Mouse (Mus musculus): ENCODE results near the gene Zfp536.

Zfp536 gene

DNA sequence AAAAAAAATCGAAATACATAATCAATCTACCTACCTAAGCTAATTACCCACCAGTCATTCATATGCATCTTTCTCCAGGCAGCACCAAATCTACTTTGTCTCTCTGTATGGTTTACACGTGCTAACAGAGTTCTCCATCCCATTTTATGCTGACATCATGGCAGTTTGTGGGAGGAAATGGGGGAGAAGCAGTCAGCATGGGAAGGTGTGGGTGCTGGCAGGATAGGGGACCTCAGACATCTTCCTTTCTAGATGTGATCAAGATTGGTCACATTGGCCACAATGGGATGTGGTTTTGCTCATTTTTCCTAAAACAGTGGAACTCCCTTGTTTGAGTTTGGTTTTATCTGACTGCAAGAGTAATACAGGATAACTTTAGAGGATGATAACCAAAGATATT, 252.0 kb downstream of the Zfp536 start:
- TF ChIP-seq GATA4 (IDR thresholded peaks at IDR 0.05; ENCODE audit: insufficient replicate concordance, low read length): no peak

DNA sequence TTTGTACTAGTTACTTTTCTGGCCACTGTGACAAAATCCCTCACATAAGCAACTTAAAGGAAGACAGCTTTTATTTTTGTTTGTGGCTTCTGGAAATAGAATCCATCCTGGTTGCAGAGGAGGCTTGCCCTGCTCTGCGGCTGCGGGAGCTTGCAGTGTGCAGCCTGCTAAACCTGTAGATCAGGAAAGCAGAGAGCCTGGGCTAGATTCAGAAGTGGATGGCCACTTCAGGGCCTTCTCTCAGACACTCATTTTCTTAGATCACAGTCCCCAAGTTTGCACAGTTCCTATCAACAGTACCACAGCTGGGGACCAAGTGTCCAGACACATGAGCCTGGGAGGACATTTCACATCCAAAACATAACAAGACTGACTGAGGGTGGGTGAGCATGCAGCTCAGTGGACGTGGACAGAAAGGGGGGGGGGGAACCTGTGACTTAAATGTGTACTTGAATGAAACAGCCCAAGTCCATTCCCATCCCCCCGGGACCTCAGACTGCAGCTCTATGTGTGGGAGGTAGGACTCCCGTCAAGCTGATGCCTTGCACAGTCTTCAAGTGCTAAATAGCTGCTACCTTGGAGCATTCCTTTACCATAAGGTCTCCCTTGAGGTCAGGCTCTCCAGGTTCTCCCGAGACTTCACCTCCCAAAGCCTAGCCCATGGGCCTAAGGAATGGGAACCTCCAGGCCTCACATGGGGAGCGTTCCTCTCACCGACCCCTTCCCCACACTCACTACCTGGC, 262.3 kb downstream of the Zfp536 start:
- no peak for TF ChIP-seq GATA4 (IDR thresholded peaks at IDR 0.05; ENCODE audit: insufficient replicate concordance, low read length)

DNA sequence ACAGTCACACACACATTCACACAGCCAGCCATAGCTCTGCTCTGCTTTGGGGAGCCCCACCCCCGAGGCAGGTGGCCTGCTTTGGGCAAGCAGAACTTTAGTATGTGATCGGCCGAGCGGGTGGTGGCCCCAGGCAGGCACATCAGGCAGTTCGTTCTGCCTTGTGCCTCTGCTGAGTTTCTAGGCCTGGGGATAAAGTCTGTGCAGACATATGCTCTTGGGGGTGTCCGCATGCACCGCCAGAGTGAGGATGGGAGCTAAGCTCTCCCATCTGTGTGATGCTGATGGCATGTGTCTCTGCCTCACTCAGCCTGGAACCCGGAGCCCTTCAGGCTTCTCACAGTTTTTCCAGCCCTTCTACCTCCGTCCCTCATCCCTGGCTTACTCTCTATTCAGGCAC, 263.7 kb downstream of the Zfp536 start:
- TF ChIP-seq GATA4 (IDR thresholded peaks at IDR 0.05; ENCODE audit: insufficient replicate concordance, low read length): no peak

DNA sequence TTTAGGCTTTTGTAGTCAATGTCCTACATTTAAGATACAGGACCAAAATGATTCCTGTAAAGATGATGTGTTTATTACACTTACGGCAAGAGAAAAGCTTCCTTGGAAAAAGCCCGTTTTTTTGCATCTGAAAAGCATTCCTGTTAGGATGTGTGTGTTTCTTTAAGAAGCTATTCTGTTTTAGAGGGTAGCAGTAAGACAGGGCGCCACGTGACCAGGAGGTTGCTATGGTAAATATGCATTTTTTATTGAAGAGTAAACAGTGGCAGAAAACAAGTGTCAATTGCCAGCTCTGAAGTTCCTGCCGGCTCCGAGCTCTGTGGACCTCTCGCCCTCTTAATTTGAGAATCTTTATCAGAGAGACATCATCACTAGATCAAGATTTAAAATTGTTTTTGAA, 267.9 kb downstream of the Zfp536 start:
- TF ChIP-seq GATA4 (IDR thresholded peaks at IDR 0.05; ENCODE audit: insufficient replicate concordance, low read length): no peak

DNA sequence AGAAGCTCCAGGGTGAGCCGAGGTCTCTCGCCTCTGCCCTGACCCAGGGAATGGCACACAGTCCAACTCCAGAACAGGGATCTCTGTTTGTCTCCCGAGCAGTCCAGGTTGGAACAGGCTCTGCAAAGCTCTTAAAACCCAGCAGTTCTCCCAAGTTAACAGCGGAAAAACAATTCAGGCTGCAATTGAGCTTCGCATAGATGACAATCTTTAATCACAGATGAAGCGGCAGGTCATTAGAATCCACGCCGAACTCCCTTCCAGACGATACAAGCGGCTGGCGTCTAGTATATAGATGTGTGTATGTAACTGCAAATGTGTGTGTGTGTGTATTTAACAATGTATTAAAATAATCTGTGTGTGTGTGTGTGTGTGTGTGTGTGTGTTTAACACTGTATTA, 268.3 kb downstream of the Zfp536 start:
- TF ChIP-seq GATA4 (IDR thresholded peaks at IDR 0.05; ENCODE audit: insufficient replicate concordance, low read length): no peak

DNA sequence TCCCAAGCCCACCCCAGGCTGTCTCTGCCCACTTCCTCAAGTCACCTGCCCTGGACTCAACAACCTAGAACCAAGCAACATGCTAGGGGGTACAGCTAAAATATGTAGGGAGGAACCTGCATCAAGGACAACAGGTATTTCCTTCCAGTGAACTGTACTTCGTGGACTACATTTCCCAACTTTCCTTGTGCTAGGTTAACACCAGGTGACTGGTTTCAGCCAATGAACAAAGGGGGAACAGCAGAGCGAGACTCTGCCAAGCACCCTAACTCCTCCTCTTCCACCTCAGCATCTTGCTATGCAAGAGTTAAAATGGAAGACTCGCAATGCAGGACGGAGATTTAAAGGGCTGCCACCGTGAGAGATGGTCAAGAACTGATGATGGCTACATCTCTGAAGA, 274.6 kb downstream of the Zfp536 start:
- TF ChIP-seq GATA4 (IDR thresholded peaks at IDR 0.05; ENCODE audit: insufficient replicate concordance, low read length): no peak

DNA sequence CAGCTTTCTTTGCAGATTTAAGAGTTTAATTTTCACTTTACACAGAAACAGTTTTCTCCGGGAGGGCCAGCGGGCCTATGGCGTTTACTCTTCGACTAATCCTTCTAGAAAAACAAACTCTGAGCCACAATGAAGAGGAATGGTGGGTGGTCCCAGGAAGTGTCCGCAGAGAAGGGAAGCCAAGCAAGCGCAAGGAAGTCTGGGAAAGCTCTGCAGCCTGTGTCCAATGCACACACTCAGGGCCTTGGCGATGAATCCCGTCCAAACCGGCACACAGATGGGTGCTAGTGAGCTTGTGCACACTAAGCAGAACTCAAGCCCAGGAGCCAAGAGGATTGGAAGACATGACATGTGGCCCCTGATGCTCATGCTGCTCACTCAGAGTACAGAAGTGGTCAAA, 276.9 kb downstream of the Zfp536 start:
- TF ChIP-seq GATA4 (IDR thresholded peaks at IDR 0.05; ENCODE audit: insufficient replicate concordance, low read length): no peak

DNA sequence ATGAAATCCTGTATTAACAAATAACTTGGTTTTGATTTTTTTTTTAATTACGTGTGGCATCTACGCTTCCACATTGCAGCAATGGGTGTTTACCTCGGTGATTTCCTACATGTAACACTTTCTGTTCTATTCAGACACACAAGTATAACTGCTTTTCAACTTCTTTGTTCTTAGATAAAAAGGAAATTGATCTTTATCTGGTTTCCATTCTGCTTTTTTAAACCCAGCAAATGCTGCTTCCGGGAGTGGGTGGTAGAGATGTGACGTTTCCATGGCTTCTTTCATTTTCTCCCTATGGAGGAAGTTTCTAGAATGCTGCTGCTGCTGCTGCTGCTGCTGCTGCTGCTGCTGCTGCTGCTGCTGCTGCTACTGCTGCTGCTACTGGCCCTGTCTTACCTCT, 283.1 kb downstream of the Zfp536 start:
- TF ChIP-seq GATA4 (IDR thresholded peaks at IDR 0.05; ENCODE audit: insufficient replicate concordance, low read length): no peak

DNA sequence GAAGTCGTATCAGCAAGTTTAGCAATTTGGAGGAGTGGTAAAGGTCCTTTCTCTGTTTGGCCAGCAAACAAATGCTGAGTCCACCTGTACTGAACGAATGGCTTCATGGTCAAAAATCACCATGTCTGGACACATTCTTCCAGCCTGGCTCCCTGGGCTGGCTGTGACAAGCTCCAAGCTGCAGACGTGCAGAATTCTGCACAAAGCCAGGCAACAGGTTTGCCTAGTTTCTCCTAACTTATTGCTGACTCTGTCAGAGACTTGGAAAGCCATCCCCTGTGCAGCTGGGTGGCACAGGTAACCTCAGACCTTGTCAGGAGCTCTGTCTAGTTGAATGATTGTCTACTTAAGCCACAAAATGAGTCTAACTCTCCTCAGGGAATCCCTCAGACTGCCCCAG, 288.5 kb downstream of the Zfp536 start:
- no peak for TF ChIP-seq GATA4 (IDR thresholded peaks at IDR 0.05; ENCODE audit: insufficient replicate concordance, low read length)

DNA sequence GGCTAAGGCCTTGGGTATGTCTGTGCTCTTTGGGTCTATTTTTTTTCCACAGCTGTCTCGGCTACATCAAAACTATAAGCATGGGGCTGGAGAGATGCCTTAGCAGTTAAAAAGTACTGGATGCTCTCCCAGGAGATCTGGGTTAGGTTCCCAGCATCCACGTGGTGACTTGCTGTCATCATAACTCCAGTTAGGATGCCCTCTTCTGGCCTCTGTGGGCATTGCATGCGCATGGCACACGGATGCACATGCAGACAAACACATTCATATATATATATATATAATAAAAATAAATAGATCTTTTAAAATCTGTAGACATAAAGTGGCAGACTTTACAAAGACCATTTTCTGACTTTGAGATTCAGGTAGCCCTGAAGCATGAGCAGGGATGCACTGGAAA, 290.9 kb downstream of the Zfp536 start:
- no peak for TF ChIP-seq GATA4 (IDR thresholded peaks at IDR 0.05; ENCODE audit: insufficient replicate concordance, low read length)

DNA sequence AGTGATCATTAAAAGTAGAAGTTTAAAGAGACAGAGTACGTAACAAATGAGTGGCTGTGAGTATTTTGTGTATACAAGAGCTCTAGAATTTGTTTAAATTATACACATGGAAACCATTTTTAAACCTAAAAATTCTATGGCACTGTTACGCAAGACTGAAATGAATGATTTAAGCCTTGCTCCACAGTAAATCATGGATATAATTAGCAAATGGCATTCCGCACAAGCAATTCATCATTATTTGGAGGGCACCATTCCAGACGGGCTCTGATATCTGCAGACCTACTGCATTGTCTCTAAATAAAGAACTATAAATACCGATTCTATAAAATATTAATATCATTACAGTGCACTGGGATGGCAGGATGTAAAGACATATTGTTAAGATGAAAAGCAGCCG, 292.3 kb downstream of the Zfp536 start:
- no peak for TF ChIP-seq GATA4 (IDR thresholded peaks at IDR 0.05; ENCODE audit: insufficient replicate concordance, low read length)

DNA sequence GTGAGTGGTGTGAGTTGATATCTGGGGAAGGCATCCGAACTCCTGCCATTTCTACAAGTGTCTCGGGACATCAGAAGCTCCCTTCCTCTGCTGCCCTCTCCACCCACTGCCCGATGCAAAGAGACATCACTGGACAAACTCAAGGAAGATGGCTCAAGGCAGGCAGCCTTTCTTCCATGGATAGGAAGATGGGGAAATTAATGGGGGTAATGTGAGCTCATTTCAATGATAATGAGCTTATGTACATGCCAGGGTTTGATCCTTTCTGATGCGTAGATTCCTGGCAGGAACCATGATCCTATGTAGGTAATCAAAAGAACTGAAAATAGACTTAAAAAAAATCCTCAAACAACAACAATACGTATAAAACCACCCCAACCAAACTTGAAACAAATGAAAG, 296.1 kb downstream of the Zfp536 start:
- TF ChIP-seq GATA4 (IDR thresholded peaks at IDR 0.05; ENCODE audit: insufficient replicate concordance, low read length): no peak

DNA sequence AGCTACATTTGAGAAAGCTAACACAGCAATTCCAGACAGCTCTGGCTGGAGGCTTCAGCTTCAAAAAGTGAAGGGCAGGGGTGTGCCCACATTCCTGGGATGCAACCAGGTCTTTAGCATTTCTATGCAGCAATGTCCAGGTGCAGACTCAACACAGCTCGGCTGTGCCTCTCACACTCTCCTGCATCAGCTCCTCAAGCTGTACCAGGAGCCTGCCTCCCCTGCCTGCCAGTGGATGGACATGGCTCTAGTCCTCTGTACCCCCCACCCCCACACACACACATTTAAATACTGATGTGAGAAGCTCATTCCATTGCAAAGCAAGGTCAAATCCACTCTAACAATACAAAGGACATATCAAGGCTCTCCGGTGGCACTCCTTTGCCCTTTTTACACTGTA, 298.0 kb downstream of the Zfp536 start:
- TF ChIP-seq GATA4 (IDR thresholded peaks at IDR 0.05; ENCODE audit: insufficient replicate concordance, low read length): no peak

DNA sequence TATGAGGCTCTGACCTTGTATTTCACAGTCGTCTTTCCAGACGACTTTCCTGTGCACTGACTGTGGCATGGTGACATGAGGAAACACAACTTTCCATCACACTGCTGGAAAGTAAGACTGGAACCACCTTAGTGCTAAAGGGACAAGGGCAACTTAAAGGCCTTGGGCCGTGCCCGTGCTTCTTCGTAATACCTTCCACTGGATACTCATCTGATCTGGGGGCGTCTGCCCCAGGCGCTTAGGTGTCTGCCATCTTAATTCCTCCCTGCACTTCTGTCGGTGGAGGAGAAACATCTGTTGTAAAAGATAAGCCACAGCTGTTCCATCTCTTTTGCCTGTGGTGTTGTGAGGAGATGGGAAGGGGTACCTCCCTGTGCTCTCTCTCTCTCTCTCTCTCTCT, 299.2 kb downstream of the Zfp536 start:
- no peak for TF ChIP-seq GATA4 (IDR thresholded peaks at IDR 0.05; ENCODE audit: insufficient replicate concordance, low read length)

DNA sequence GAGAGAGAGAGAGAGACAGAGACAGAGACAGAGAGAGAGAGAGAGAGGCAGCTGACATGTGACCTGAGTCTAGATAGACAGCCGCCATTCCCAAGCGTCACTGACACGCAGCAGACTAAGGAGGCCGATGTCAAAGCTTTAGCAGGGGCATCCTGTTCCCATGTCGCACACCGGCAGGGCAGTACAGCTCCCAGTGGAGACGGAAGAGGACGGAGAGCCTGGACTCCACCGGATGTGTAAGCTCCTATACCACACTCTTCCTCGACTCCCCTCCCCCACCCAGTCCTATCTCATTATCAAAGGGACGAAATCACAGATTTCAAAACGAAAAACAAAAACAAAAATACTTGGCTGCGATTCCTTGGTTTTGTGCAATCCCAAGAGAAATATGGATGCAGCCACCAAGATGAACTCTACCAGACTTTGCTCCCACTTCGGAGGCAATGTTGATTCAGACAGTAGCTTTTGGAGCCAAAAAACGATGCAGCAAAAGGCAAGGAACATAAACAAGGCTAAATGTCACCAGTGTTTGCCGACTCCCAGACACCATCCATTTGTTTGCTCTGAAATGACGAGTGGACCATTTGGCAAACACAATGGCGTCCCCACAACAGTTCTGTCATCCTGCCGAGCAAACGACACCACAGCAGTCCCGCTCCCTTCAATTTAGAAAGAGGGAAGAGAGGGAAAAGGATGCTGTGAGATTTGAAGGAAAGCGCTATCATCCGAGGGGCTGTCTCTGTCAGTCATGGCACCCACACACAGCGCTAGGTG, 299.9 kb downstream of the Zfp536 start:
- TF ChIP-seq GATA4 (IDR thresholded peaks at IDR 0.05; ENCODE audit: insufficient replicate concordance, low read length): no peak

DNA sequence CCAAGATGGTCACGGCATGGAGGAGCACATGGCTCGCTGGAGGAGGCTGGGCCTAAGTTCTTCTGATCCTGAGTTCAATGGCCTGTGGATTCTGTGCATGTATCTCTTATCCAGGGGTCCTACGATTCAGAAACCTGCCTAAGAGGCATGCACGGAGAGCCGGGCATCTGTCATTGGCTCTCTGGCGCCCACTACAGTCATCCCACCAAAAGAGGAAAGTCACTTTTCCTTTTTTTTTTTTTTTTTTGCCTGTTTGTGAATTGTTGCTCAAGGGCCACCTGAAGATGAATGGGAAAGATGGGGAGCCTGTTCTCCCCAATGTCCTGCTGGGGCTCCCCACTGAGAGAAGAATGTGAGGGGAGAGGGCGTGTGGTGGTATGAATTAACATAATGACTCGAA, 301.7 kb downstream of the Zfp536 start:
- TF ChIP-seq GATA4 (IDR thresholded peaks at IDR 0.05; ENCODE audit: insufficient replicate concordance, low read length): no peak
